ENCODE assay signal across 7 mouse cellular contexts in the genomic region with DNA sequence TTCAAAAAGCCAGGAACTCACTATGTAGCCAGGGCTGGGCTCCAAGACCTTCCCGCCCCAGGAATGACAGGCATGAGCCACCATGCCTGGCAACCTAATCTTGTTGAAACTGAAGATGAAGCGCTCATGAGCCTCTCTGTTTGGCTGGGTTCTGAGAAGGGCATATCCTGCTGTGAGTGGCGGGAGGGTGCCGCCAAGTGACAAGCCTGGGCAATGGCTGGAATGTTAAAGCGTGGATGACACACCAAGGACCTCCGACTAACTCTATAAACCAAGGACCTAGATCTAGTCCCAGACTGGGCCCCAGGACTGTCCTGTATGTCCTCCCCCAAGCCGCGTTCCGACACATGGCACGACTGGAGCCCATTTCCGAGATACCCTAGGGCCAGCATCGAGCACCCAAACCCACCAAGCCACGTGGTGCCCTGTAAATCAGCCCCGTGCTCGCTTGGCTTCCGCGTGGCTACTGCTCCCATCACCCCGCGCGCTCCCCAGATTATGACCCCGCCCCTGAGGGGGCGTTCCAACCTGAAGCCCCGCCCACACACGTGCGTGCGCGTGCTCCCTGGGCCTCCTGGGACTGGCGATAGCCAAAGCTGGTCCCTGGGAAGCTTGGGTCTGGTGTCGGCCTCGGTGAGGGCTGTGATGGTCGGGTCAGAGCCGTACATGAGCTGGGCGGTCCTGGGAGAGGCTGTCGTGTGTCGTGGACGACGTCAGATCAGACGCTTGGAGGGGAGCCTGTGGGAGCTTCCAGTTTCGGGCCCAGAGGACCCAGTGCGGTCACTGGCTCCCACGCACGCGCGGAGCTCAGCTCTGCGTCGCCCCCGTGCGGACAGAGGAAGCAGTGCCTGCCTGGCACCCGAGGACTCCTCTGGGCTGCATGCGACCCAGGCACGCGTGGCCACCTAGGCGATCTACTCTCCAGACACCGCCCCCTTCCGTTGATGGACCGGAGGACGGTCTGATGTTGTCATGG. TPM values are rescaled to one million over a fixed set of nuclear protein-coding genes. Genes with fewer than 3 reads are reported as not detected.
DNase-seq lines count a peak whose midpoint lies in the region; ATAC-seq and TF ChIP-seq lines count a peak whose summit lies in the region.

No protein-coding gene starts in this region.

- no peaks in the 10 kb centered on the region for H3K36me3 ChIP-seq in embryonic facial prominence, embryonic 15.5 days
- no peaks in the 10 kb centered on the region for H3K36me3 ChIP-seq in limb, embryonic 14.5 days (ENCODE audit: control insufficient read depth, insufficient read depth, low read length)
- no peaks in the 10 kb centered on the region for H3K36me3 ChIP-seq in midbrain, postnatal 0 days (ENCODE audit: insufficient read depth, low read length)

- H3K27me3 ChIP-seq in embryonic facial prominence, embryonic 15.5 days: no peaks in the 10 kb centered on the region
- no peaks in the 10 kb centered on the region for H3K27me3 ChIP-seq in limb, embryonic 14.5 days (ENCODE audit: control insufficient read depth, insufficient read depth, low read length)
- H3K27me3 ChIP-seq in midbrain, postnatal 0 days (ENCODE audit: insufficient read depth, low read length): no peaks in the 10 kb centered on the region

- peak overlapping the region; percentile 85 for H3K27ac ChIP-seq in bone marrow, adult 2 months (ENCODE audit: control insufficient read depth, insufficient read depth, low read depth, low read length, poor library complexity)
- H3K27ac ChIP-seq in embryonic facial prominence, embryonic 15.5 days (replicated peaks): peak overlapping the region; percentile 95
- H3K27ac ChIP-seq in limb, embryonic 14.5 days (replicated peaks; ENCODE audit: low read depth, low read length): peak overlapping the region; percentile 83
- H3K27ac ChIP-seq in midbrain, postnatal 0 days (ENCODE audit: low read depth, low read length): peak overlapping the region; percentile 76

- WGBS in bone marrow, adult 2 months: under 1% methylated on average over 57 of the region's 57 CpGs
- WGBS in embryonic facial prominence, embryonic 15.5 days: under 1% methylated on average over 57 of the region's 57 CpGs
- WGBS in limb, embryonic 14.5 days: 2% methylated on average over 49 of the region's 57 CpGs
- under 1% methylated on average over 57 of the region's 57 CpGs for whole genome bisulfite sequencing in midbrain, postnatal 0 days

- peak; percentile 94 for ATAC-seq in embryonic facial prominence, embryonic 15.5 days (ENCODE audit: insufficient number of reproducible peaks, low FRiP score, low TSS enrichment, low read depth)
- ATAC-seq in limb, embryonic 14.5 days (ENCODE audit: low FRiP score, low read depth): peak; percentile 92
- ATAC-seq in midbrain, postnatal 0 days (ENCODE audit: low FRiP score): peak; percentile 95

- H3K9ac ChIP-seq in embryonic facial prominence, embryonic 15.5 days: peak overlapping the region; percentile 69
- peak overlapping the region; percentile 58 for H3K9ac ChIP-seq in limb, embryonic 14.5 days (ENCODE audit: low read depth, low read length, severe bottlenecking)
- peak overlapping the region; percentile 37 for H3K9ac ChIP-seq in midbrain, postnatal 0 days (replicated peaks; ENCODE audit: low read length, poor library complexity, severe bottlenecking)

- H3K9me3 ChIP-seq in embryonic facial prominence, embryonic 15.5 days (replicated peaks): no peaks in the 10 kb centered on the region
- no peaks in the 10 kb centered on the region for H3K9me3 ChIP-seq in limb, embryonic 14.5 days (ENCODE audit: control insufficient read depth, low read length)
- H3K9me3 ChIP-seq in midbrain, postnatal 0 days (ENCODE audit: low read length): no peaks in the 10 kb centered on the region

- H3K4me2 ChIP-seq in embryonic facial prominence, embryonic 15.5 days (replicated peaks): peak overlapping the region; percentile 78
- peak overlapping the region; percentile 53 for H3K4me2 ChIP-seq in limb, embryonic 14.5 days (replicated peaks; ENCODE audit: low read depth, low read length, severe bottlenecking)
- H3K4me2 ChIP-seq in midbrain, postnatal 0 days (ENCODE audit: low read depth, low read length, poor library complexity, severe bottlenecking): peak overlapping the region; percentile 49

- peak; percentile 96 for TF ChIP-seq CTCF in bone marrow, adult 2 months (IDR thresholded peaks at IDR 0.05; ENCODE audit: control insufficient read depth, insufficient read depth, low read length)
- TF ChIP-seq CTCF in midbrain, postnatal 0 days (IDR thresholded peaks at IDR 0.05): peak; percentile 96

- peaks cover 8% of the 10 kb centered on the region for H3K4me1 ChIP-seq in bone marrow, adult 2 months (ENCODE audit: control insufficient read depth, insufficient read depth, low read length)
- 0 out of 2 replicates have a peak, but pooled peaks cover 6% of the 10 kb centered on the region for H3K4me1 ChIP-seq in embryonic facial prominence, embryonic 15.5 days
- peaks cover 4% of the 10 kb centered on the region; the same call in 1 of the 2 replicates for H3K4me1 ChIP-seq in limb, embryonic 14.5 days (ENCODE audit: control insufficient read depth, insufficient read depth, low read length)
- no peaks in the 10 kb centered on the region for H3K4me1 ChIP-seq in midbrain, postnatal 0 days (ENCODE audit: insufficient read depth, low read length)

- peak; percentile 79 for TF ChIP-seq POLR2A in bone marrow, adult 2 months (IDR thresholded peaks at IDR 0.05; ENCODE audit: borderline replicate concordance, control insufficient read depth, low read depth, low read length)
- peak; percentile 84; the same call in 1 of the 2 replicates for TF ChIP-seq POLR2A in limb, embryonic 14.5 days (IDR thresholded peaks at IDR 0.05; ENCODE audit: borderline replicate concordance, extremely low read depth, insufficient read depth, insufficient read length)

- peak; percentile 93 for DNase-seq in heart, adult 8-10 months (ENCODE audit: low spot score)
- DNase-seq in kidney, adult 9 months: peak; percentile 97
- peak; percentile 90 for DNase-seq in limb, embryonic 14.5 days (ENCODE audit: low spot score)
- DNase-seq in midbrain, postnatal 0 days (ENCODE audit: low spot score): peak; percentile 96
- peak; percentile 86 to 91 for DNase-seq in spleen, postnatal 14 days (ENCODE audit: low spot score in 2 of 2)

- H3K4me3 ChIP-seq in bone marrow, adult 2 months (replicated peaks; ENCODE audit: control insufficient read depth, low read depth, low read length): peak overlapping the region; percentile 87
- peak overlapping the region; percentile 66 for H3K4me3 ChIP-seq in embryonic facial prominence, embryonic 15.5 days (replicated peaks)
- H3K4me3 ChIP-seq in limb, embryonic 14.5 days (replicated peaks; ENCODE audit: low read length): peak overlapping the region; percentile 54
- peak overlapping the region; percentile 35 for H3K4me3 ChIP-seq in midbrain, postnatal 0 days (ENCODE audit: low read depth, low read length)

RNA-seq across cellular contexts. Expression of a gene that starts 22.9 kb away (rescaled TPM):
- polyA plus RNA-seq in bone marrow, adult 2 months (2011; ENCODE audit: insufficient read depth, insufficient read length, low replicate concordance, missing spikeins): 36.1 and 79.3 TPM in 2 replicates
- 37.3 and 38.5 TPM in 2 replicates for polyA plus RNA-seq in embryonic facial prominence, embryonic 15.5 days (2015; fragmentation: Nextera tagmentation; extraction: Ambion mirVana)
- total RNA-seq in heart, adult 8-10 months (2022): 1 to 10 TPM; 4.0 to 6.5 (median 4.7) TPM
- 25.1 and 28.4 TPM in 2 replicates for polyA plus RNA-seq in limb, embryonic 14.5 days (2012; rRNA removed)
- 33.8 and 41.7 TPM in 2 replicates for polyA plus RNA-seq in limb, embryonic 14.5 days (2014; fragmentation: Nextera tagmentation; extraction: Ambion mirVana)
- 25.2 and 30.9 TPM in 2 replicates for total RNA-seq in midbrain, postnatal 0 days (2014; rRNA removed)
- polyA plus RNA-seq in midbrain, postnatal 0 days (2015; fragmentation: Nextera tagmentation; extraction: Ambion mirVana): 20.4 and 21.6 TPM in 2 replicates

RNA-seq across cellular contexts. Expression of a gene that starts 57.9 kb away (rescaled TPM):
- polyA plus RNA-seq in bone marrow, adult 2 months (2011; ENCODE audit: insufficient read depth, insufficient read length, low replicate concordance, missing spikeins): 320 and 322 TPM in 2 replicates
- 1,934 and 1,961 TPM in 2 replicates for polyA plus RNA-seq in embryonic facial prominence, embryonic 15.5 days (2015; fragmentation: Nextera tagmentation; extraction: Ambion mirVana)
- 100 to 1,000 TPM; 101 to 125 (median 116) TPM for total RNA-seq in heart, adult 8-10 months (2022)
- polyA plus RNA-seq in limb, embryonic 14.5 days (2012; rRNA removed): 606 and 861 TPM in 2 replicates
- 2,302 and 2,334 TPM in 2 replicates for polyA plus RNA-seq in limb, embryonic 14.5 days (2014; fragmentation: Nextera tagmentation; extraction: Ambion mirVana)
- 231 and 262 TPM in 2 replicates for total RNA-seq in midbrain, postnatal 0 days (2014; rRNA removed)
- 858 and 919 TPM in 2 replicates for polyA plus RNA-seq in midbrain, postnatal 0 days (2015; fragmentation: Nextera tagmentation; extraction: Ambion mirVana)

Comparison
In these comparisons a context has a peak if more than half of its experiments do, and no peak if none do; other contexts are left out.
1. Peak in every context shown above with its lines: DNase-seq, ATAC-seq, H3K4me3 ChIP-seq and H3K27ac ChIP-seq.
2. H3K4me3 ChIP-seq: peak in every context shown above with its lines; median percentile 87 in bone marrow, adult 2 months; 66 in embryonic facial prominence, embryonic 15.5 days; 54 in limb, embryonic 14.5 days; 35 in midbrain, postnatal 0 days.